Mouse (Mus musculus): ENCODE data around the gene Pcnx2.

Pcnx2 gene

GRCm38 (mm10) chr8:125880447-125880846 lies 17.7 kb downstream of the Pcnx2 start:
- peaks cover 14% of the 10 kb centered on the region for H3K9me3 ChIP-seq (ENCODE audit: low read length)
- H3K4me1 ChIP-seq (replicated peaks; ENCODE audit: low read depth, low read length), result no peaks in the 10 kb centered on the region
- no peak overlapping the region for H3K4me3 ChIP-seq (replicated peaks; ENCODE audit: low read length)
- no peaks in the 10 kb centered on the region for H3K36me3 ChIP-seq (ENCODE audit: insufficient read depth, low read length)
- no peaks in the 10 kb centered on the region for H3K27me3 ChIP-seq (ENCODE audit: insufficient read depth, low read length)
- TF ChIP-seq CTCF (conservative IDR thresholded peaks at IDR 0.05; ENCODE audit: low read length) (no peak), POU5F1 (IDR thresholded peaks at IDR 0.05; ENCODE audit: borderline replicate concordance, low read length) (no peak), NANOG (IDR thresholded peaks at IDR 0.05; ENCODE audit: borderline replicate concordance, low read length) (no peak)

GRCm38 (mm10) chr8:125873250-125873534 lies 24.9 kb downstream of the Pcnx2 start:
- Histone ChIP-seq H3K4me3 (replicated peaks; ENCODE audit: low read length) (no peak overlapping the region), H3K36me3 (ENCODE audit: insufficient read depth, low read length) (no peaks in the 10 kb centered on the region), H3K4me1 (replicated peaks; ENCODE audit: low read depth, low read length) (peaks cover 26% of the 10 kb centered on the region), H3K9me3 (ENCODE audit: low read length) (no peaks in the 10 kb centered on the region), H3K27me3 (ENCODE audit: insufficient read depth, low read length) (no peaks in the 10 kb centered on the region; the same call in 1 of the 2 replicates)
- TF ChIP-seq NANOG (IDR thresholded peaks at IDR 0.05; ENCODE audit: borderline replicate concordance, low read length) (no peak), POU5F1 (IDR thresholded peaks at IDR 0.05; ENCODE audit: borderline replicate concordance, low read length) (no peak), CTCF (conservative IDR thresholded peaks at IDR 0.05; ENCODE audit: low read length) (no peak)

GRCm38 (mm10) chr8:125872501-125873249 lies 25.4 kb downstream of the Pcnx2 start:
- Histone ChIP-seq H3K27me3 (ENCODE audit: insufficient read depth, low read length) (no peaks in the 10 kb centered on the region; the same call in 1 of the 2 replicates), H3K4me3 (replicated peaks; ENCODE audit: low read length) (no peak overlapping the region), H3K9me3 (ENCODE audit: low read length) (no peaks in the 10 kb centered on the region), H3K36me3 (ENCODE audit: insufficient read depth, low read length) (no peaks in the 10 kb centered on the region), H3K4me1 (replicated peaks; ENCODE audit: low read depth, low read length) (peaks cover 26% of the 10 kb centered on the region)
- TF ChIP-seq POU5F1 (IDR thresholded peaks at IDR 0.05; ENCODE audit: borderline replicate concordance, low read length) (no peak), CTCF (conservative IDR thresholded peaks at IDR 0.05; ENCODE audit: low read length) (no peak), NANOG (IDR thresholded peaks at IDR 0.05; ENCODE audit: borderline replicate concordance, low read length) (no peak)

- H3K36me3 ChIP-seq (ENCODE audit: insufficient read depth, low read length), result no peaks in the 10 kb centered on the region
- H3K9me3 ChIP-seq (ENCODE audit: low read length), result no peaks in the 10 kb centered on the region
- H3K4me3 ChIP-seq (replicated peaks; ENCODE audit: low read length), result no peak overlapping the region
- H3K4me1 ChIP-seq (replicated peaks; ENCODE audit: low read depth, low read length), result peaks cover 26% of the 10 kb centered on the region
- TF ChIP-seq POU5F1 (IDR thresholded peaks at IDR 0.05; ENCODE audit: borderline replicate concordance, low read length) (no peak), CTCF (conservative IDR thresholded peaks at IDR 0.05; ENCODE audit: low read length) (peak; percentile 94)
- no peaks in the 10 kb centered on the region; the same call in 1 of the 2 replicates for H3K27me3 ChIP-seq (ENCODE audit: insufficient read depth, low read length)
Measured at GRCm38 (mm10) chr8:125870821-125871321, 27.2 kb downstream of the Pcnx2 start.

GRCm38 (mm10) chr8:125870179-125870702 lies 27.9 kb downstream of the Pcnx2 start:
- H3K36me3 ChIP-seq (ENCODE audit: insufficient read depth, low read length), result no peaks in the 10 kb centered on the region
- TF ChIP-seq POU5F1 (IDR thresholded peaks at IDR 0.05; ENCODE audit: borderline replicate concordance, low read length) (no peak), CTCF (conservative IDR thresholded peaks at IDR 0.05; ENCODE audit: low read length) (no peak), NANOG (IDR thresholded peaks at IDR 0.05; ENCODE audit: borderline replicate concordance, low read length) (no peak)
- no peaks in the 10 kb centered on the region for H3K9me3 ChIP-seq (ENCODE audit: low read length)
- no peaks in the 10 kb centered on the region; the same call in 1 of the 2 replicates for H3K27me3 ChIP-seq (ENCODE audit: insufficient read depth, low read length)
- no peak overlapping the region for H3K4me3 ChIP-seq (replicated peaks; ENCODE audit: low read length)
- peaks cover 26% of the 10 kb centered on the region for H3K4me1 ChIP-seq (replicated peaks; ENCODE audit: low read depth, low read length)

- H3K27me3 ChIP-seq (ENCODE audit: insufficient read depth, low read length), result no peaks in the 10 kb centered on the region; the same call in 1 of the 2 replicates
- H3K4me3 ChIP-seq (replicated peaks; ENCODE audit: low read length), result no peak overlapping the region
- H3K9me3 ChIP-seq (ENCODE audit: low read length), result no peaks in the 10 kb centered on the region
- peaks cover 26% of the 10 kb centered on the region for H3K4me1 ChIP-seq (replicated peaks; ENCODE audit: low read depth, low read length)
- H3K36me3 ChIP-seq (ENCODE audit: insufficient read depth, low read length), result no peaks in the 10 kb centered on the region
- TF ChIP-seq NANOG (IDR thresholded peaks at IDR 0.05; ENCODE audit: borderline replicate concordance, low read length), result no peak
- TF ChIP-seq CTCF (conservative IDR thresholded peaks at IDR 0.05; ENCODE audit: low read length), result no peak
- no peak for TF ChIP-seq POU5F1 (IDR thresholded peaks at IDR 0.05; ENCODE audit: borderline replicate concordance, low read length)
Measured at GRCm38 (mm10) chr8:125869739-125870138, 28.4 kb downstream of the Pcnx2 start.

GRCm38 (mm10) chr8:125868552-125868951 lies 29.6 kb downstream of the Pcnx2 start:
- no peaks in the 10 kb centered on the region for H3K36me3 ChIP-seq (ENCODE audit: insufficient read depth, low read length)
- no peak overlapping the region for H3K4me3 ChIP-seq (replicated peaks; ENCODE audit: low read length)
- H3K27me3 ChIP-seq (ENCODE audit: insufficient read depth, low read length), result no peaks in the 10 kb centered on the region; the same call in 1 of the 2 replicates
- TF ChIP-seq CTCF (conservative IDR thresholded peaks at IDR 0.05; ENCODE audit: low read length), result peak; percentile 63
- TF ChIP-seq NANOG (IDR thresholded peaks at IDR 0.05; ENCODE audit: borderline replicate concordance, low read length), result no peak
- no peak for TF ChIP-seq POU5F1 (IDR thresholded peaks at IDR 0.05; ENCODE audit: borderline replicate concordance, low read length)
- peaks cover 26% of the 10 kb centered on the region for H3K4me1 ChIP-seq (replicated peaks; ENCODE audit: low read depth, low read length)
- no peaks in the 10 kb centered on the region for H3K9me3 ChIP-seq (ENCODE audit: low read length)

GRCm38 (mm10) chr8:125866125-125866524 lies 32.0 kb downstream of the Pcnx2 start:
- Histone ChIP-seq H3K9me3 (ENCODE audit: low read length) (no peaks in the 10 kb centered on the region), H3K36me3 (ENCODE audit: insufficient read depth, low read length) (no peaks in the 10 kb centered on the region), H3K4me1 (replicated peaks; ENCODE audit: low read depth, low read length) (peaks cover 25% of the 10 kb centered on the region), H3K4me3 (replicated peaks; ENCODE audit: low read length) (no peak overlapping the region), H3K27me3 (ENCODE audit: insufficient read depth, low read length) (0 out of 2 replicates have a peak, but pooled peaks cover under 1% of the 10 kb centered on the region)
- peak; percentile 19; the same call in 1 of the 2 replicates for TF ChIP-seq CTCF (conservative IDR thresholded peaks at IDR 0.05; ENCODE audit: low read length)
- no peak for TF ChIP-seq NANOG (IDR thresholded peaks at IDR 0.05; ENCODE audit: borderline replicate concordance, low read length)
- no peak for TF ChIP-seq POU5F1 (IDR thresholded peaks at IDR 0.05; ENCODE audit: borderline replicate concordance, low read length)
